Comparison of ENCODE assay signal across 12 mouse cellular contexts in the genomic region with DNA sequence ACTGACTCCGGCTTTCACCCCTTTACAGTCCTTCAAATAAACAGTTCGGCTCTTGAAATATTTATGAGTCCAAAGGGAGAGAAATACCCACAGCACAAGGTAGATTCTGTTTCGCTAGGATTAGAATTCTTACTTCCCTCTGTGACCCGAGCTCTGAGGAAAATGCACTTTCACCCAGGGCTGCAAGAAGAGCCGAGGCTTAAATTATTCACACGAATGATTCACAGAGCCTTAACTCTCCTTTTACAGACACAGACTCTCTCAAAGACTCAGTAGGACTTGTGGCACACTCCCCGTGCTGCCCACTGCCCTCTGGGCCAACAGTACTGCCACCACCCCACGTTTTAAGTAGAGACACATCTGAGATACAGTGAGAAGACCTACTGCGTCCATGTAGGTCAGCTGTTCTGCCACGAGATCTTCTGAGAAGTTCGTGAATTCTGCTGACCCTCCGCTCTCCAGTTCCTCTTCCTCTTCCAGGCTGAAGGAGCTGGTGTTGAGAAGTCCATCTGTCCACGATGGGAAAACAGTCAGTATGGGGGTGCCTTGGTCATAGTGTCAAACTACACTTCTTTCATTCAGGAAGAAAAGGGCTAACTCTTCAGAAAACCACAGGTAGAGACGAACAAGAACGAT.
A peak's percentile ranks its signal among the peaks of the same experiment; 100 is the strongest.
DNase-seq lines count a peak whose midpoint lies in the region; ATAC-seq and TF ChIP-seq lines count a peak whose summit lies in the region.
"Had no signal": no experiment of that assay in that cellular context is flagged by ENCODE, and none has a peak within 500 bp of the region (broad histone marks: within the 10 kb centered on the region; RNA-seq: fewer than 3 reads in every experiment).

No protein-coding gene starts in this region.

- no peaks in the 10 kb centered on the region for H3K27me3 ChIP-seq in limb, embryonic 10.5 days (ENCODE audit: low read depth, poor library complexity, severe bottlenecking)
- no peaks in the 10 kb centered on the region for H3K27me3 ChIP-seq in thymus, adult 2 months (ENCODE audit: control insufficient read depth, insufficient read depth, low read length)
- no peaks in the 10 kb centered on the region for H3K27me3 ChIP-seq in forebrain, embryonic 14.5 days (replicated peaks; ENCODE audit: control insufficient read depth, insufficient read depth, low read length)
- H3K27me3 ChIP-seq: neural tube, embryonic 13.5 days had no signal

- 0 out of 2 replicates have a peak, but pooled peaks have one; percentile 33 for TF ChIP-seq POLR2A in bone marrow macrophage, adult 2 months (IDR thresholded peaks at IDR 0.05; ENCODE audit: borderline replicate concordance, low read depth, low read length)
- no peak for TF ChIP-seq POLR2A in thymus, adult 2 months (IDR thresholded peaks at IDR 0.05; ENCODE audit: control insufficient read depth, extremely low read depth, insufficient read depth, low read length, poor library complexity)

- H3K36me3 ChIP-seq in limb, embryonic 10.5 days = peaks cover 76% of the 10 kb centered on the region
- H3K36me3 ChIP-seq in thymus, adult 2 months (ENCODE audit: control insufficient read depth, insufficient read depth, low read length) = no peaks in the 10 kb centered on the region
- H3K36me3 ChIP-seq in forebrain, embryonic 14.5 days (ENCODE audit: control insufficient read depth, insufficient read depth, low read length) = peaks cover 7% of the 10 kb centered on the region; the same call in 1 of the 2 replicates

- H3K9me3 ChIP-seq in limb, embryonic 10.5 days (replicated peaks) = no peaks in the 10 kb centered on the region
- H3K9me3 ChIP-seq in forebrain, embryonic 14.5 days (replicated peaks; ENCODE audit: control insufficient read depth, low read length) = no peaks in the 10 kb centered on the region
- H3K9me3 ChIP-seq: neural tube, embryonic 13.5 days had no signal

- H3K4me1 ChIP-seq in bone marrow macrophage, adult 2 months (ENCODE audit: control insufficient read depth, insufficient read depth, low read length) = peaks cover 43% of the 10 kb centered on the region
- H3K4me1 ChIP-seq in limb, embryonic 10.5 days = peaks cover 37% of the 10 kb centered on the region
- H3K4me1 ChIP-seq in thymus, adult 2 months (replicated peaks; ENCODE audit: control insufficient read depth, insufficient read depth, low read length) = no peaks in the 10 kb centered on the region
- peaks cover 24% of the 10 kb centered on the region for H3K4me1 ChIP-seq in forebrain, embryonic 14.5 days (ENCODE audit: control insufficient read depth, insufficient read depth, low read length)

- 87% methylated on average over 15 of the region's 15 CpGs for WGBS in limb, embryonic 10.5 days
- WGBS in thymus, adult 2 months = 75% methylated on average over 15 of the region's 15 CpGs
- WGBS in forebrain, embryonic 14.5 days = 80% methylated on average over 15 of the region's 15 CpGs

- H3K4me3 ChIP-seq in bone marrow macrophage, adult 2 months (ENCODE audit: insufficient read depth, low read length) = no peak overlapping the region; the same call in 1 of the 2 replicates
- no peak overlapping the region for H3K4me3 ChIP-seq in limb, embryonic 10.5 days
- H3K4me3 ChIP-seq in thymus, adult 2 months (ENCODE audit: control insufficient read depth, insufficient read depth, low read length) = no peak overlapping the region
- H3K4me3 ChIP-seq in forebrain, embryonic 14.5 days (ENCODE audit: low read depth, low read length) = no peak overlapping the region
- H3K4me3 ChIP-seq: neural tube, embryonic 13.5 days had no signal

- ATAC-seq in common myeloid progenitor, adult 5-6 weeks (replicated peaks; ENCODE audit: low read depth, poor library complexity, severe bottlenecking) = peak; percentile 22; the same call in 1 of the 2 replicates
- no peak for ATAC-seq in forebrain, embryonic 14.5 days
- ATAC-seq: inflammation-experienced regulatory T-cells, adult 6 months had no signal

- no peak overlapping the region for H3K9ac ChIP-seq in forebrain, embryonic 14.5 days (ENCODE audit: low read length)
- H3K9ac ChIP-seq: neural tube, embryonic 13.5 days had no signal

- peak overlapping the region; percentile 99 for H3K27ac ChIP-seq in bone marrow macrophage, adult 2 months (ENCODE audit: insufficient read depth, low read depth, low read length)
- H3K27ac ChIP-seq in limb, embryonic 10.5 days = peak overlapping the region; percentile 70; the same call in 1 of the 2 replicates
- H3K27ac ChIP-seq in thymus, adult 2 months (ENCODE audit: control insufficient read depth, insufficient read depth, low read length) = no peak overlapping the region
- H3K27ac ChIP-seq in forebrain, embryonic 14.5 days (ENCODE audit: low read depth, low read length) = no peak overlapping the region
- H3K27ac ChIP-seq: neural tube, embryonic 13.5 days had no signal

- H3K4me2 ChIP-seq in forebrain, embryonic 14.5 days (ENCODE audit: low read length) = no peak overlapping the region
- H3K4me2 ChIP-seq: neural tube, embryonic 13.5 days had no signal

- TF ChIP-seq CTCF in bone marrow macrophage, adult 2 months (IDR thresholded peaks at IDR 0.05; ENCODE audit: low read depth, low read length) = no peak
- no peak for TF ChIP-seq CTCF in thymus, adult 2 months (IDR thresholded peaks at IDR 0.05; ENCODE audit: borderline replicate concordance, control insufficient read depth, extremely low read depth, insufficient read depth, low read length, poor library complexity)

- DNase-seq in kidney, adult 18-20 months = peak; percentile 50
- DNase-seq in kidney, postnatal 14 days = no peak
- no peak for DNase-seq in limb, embryonic 10.5 days (ENCODE audit: low spot score)
- DNase-seq in thymus, adult 2 months = no peak
- DNase-seq in forebrain, embryonic 14.5 days (ENCODE audit: low spot score) = no peak
- DNase-seq: cerebellum, postnatal 36 days; lung, adult 18-20 months; midbrain, embryonic 14.5 days had no signal

Comparison
In these comparisons a context has a peak if more than half of its experiments do, and no peak if none do; other contexts are left out.
1. H3K27ac ChIP-seq: peak in bone marrow macrophage, adult 2 months (single experiment) and limb, embryonic 10.5 days (single experiment); none in thymus, adult 2 months (single experiment) and forebrain, embryonic 14.5 days (single experiment).